Mouse (Mus musculus) thymus, postnatal 10 days (tissue): Measurements from ENCODE around the gene Golt1a.

Experiments
- DNase-seq, 2 experiments: peaks; one replicate each; pipeline ENCODE4 v3.0.0; 2021; ENCODE audit warnings: low spot score in 2 of 2

Gene Golt1a

GRCm38 (mm10) chr1:133347226-133347625 is 37.6 kb downstream of the Golt1a start:
- no peak for DNase-seq

DNA sequence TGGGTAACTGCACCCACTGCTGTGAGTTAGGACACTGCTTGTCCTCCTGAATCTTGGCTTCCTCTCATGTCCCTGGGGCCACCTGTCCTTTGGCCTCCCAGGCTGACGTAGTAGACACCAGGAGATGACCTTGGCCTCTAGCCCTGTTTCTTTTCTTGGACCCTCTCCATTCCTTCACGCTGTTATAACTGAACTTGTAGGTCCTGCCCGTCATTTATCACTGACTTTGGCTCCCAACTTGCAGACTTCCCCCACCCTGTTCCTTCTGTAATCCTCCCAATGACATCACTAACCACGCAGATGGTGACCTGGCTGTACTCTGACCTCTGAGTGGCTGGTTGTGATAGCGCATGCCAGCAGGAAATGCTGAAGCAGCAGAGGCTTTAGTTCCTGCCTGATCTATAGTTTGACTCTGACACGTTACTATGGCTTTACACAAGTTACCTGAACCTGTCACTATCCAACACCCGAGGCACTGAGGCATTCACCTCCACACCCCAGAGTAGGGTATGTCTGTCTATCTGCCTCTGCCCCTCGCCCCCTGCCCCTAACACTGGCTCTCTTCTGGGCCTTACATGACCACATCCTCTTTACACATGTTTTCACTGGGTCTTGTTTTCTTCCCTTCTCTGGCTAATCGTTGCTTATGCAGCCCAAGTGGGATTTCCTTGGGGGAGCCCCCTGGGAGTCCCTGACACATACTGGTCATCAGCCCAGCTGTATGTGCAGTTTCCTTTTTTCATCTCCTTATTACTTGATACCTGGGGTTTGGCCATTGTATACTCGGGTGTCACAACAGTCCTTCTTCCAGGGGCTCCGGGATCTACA is 38.3 kb downstream of the Golt1a start:
- DNase-seq, result no peak

DNA sequence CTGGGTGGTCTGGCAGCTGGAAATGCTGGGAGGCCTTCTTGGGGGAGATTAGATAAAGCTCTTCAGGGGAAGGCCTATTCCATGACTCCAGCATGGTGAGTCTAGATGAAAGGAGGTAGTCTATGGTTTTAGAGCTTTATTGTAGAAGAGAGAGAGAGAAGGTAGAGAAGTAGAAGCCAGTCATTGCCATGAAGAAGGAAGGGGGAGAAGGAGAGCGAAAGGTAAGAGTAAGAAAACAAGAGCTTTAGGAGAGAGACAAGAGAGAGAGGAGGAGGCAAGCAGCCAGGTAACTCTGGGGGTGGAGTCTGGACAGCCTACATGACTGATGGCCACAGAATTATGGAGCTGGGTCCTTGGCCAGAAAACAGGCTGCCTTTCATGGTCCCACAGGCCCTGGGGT is 40.6 kb downstream of the Golt1a start, which contains the start of gene Ren1:
Ren1 (plus strand) TSS at position 301 of the 400 bp plus-strand sequence.
- no peak for DNase-seq

DNA sequence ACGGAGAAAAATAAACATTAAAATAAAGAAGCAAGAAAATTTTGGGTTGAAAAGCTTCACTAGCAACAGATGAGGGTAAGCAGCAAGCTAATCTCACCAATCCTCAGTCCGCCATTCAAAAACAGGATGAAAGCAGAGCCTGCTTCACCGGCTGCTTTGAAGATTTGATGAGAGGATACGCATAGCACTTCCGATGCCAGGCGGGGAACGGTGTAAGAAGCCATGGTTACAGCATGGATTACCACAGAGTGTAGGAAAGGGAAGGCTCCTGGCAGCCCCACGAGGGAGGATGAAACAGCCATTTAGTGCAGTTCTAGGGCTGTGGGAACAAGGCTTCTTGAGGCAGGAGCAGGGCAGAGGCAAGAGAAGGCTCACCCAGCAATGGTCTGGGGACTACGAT is 42.2 kb downstream of the Golt1a start:
- no peak for DNase-seq

GRCm38 (mm10) chr1:133353371-133353809 is 43.8 kb downstream of the Golt1a start:
- DNase-seq, result peak; percentile 61 to 74

DNA sequence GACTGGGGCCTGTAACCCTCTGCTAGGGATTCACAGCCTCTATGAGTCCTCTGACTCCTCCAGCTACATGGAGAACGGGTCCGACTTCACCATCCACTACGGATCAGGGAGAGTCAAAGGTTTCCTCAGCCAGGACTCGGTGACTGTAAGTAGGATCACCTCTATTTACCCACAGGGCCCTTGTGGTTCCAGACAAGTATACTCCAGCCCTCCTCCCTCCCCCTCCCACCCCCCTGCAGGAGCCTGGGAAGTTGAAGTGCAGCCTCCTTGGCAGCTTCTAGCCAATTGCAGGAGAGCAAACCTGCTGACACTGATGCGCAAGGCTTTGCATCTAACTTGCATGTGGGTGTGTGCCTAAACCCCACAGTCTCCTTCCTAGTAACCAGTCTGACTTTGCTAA is 45.9 kb downstream of the Golt1a start:
- DNase-seq, result no peak

DNA sequence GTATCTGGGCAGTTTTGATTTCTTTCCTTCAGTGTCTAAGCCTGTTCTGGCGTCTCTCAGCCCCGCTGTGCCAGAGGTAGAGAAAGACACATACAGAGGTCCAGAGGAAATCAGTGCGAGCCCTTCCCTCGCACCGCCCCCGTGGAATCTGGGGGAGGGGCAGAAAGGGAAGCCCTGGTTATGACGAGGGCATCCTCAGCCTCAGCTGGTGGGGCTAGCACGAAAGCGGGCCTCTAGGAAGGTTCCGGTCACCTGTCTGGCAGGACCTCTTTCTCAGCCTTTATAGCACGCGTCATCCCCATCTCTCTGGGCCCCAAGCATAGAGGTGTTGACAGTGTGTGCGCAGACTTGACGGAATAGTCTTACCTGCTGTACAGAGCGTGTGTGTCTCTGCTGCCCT is 46.3 kb downstream of the Golt1a start:
- DNase-seq, result no peak

DNA sequence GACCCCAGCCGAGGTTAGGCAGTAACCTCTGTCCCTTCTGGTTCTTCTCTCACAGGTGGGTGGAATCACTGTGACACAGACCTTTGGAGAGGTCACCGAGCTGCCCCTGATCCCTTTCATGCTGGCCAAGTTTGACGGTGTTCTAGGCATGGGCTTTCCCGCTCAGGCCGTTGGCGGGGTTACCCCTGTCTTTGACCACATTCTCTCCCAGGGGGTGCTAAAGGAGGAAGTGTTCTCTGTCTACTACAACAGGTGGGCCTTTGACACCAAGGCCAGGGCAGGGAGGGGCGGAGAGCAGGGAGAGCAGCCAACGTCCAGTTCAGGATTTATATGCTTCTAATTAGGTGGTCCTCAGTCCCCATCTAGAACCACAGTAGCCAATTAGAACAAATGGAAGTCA is 46.7 kb downstream of the Golt1a start:
- no peak for DNase-seq

DNA sequence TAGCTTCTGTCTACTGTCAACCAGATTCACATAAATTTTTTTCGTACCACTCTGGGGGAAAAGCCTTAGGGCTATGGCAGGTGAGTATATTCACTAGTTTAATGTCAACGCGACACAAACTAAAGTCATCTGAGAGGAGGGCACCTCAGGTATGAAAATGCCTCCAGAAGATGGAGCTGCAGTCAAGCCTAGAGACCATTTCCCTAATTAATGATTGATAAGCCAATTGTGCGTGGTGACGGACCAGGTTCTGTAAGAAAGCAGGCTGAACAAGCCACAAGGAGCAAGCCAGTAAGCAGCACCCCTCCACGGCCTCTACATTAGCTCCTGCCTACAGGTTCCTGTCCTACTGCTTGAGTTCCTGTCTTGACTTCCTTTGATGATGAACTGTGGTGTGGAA is 51.4 kb downstream of the Golt1a start:
- DNase-seq, result no peak

GRCm38 (mm10) chr1:133362103-133362502 is 52.5 kb downstream of the Golt1a start:
- DNase-seq, result no peak

GRCm38 (mm10) chr1:133363276-133364021 is 53.8 kb downstream of the Golt1a start, which contains the start of gene Etnk2:
Gene Etnk2 (plus strand): TSS chr1:133363572.
- DNase-seq, result peak; percentile 30 to 32

GRCm38 (mm10) chr1:133364022-133364630 is 54.5 kb downstream of the Golt1a start:
- no peak for DNase-seq

- DNase-seq, result no peak
Observed at GRCm38 (mm10) chr1:133364890-133365289, 55.3 kb downstream of the Golt1a start.

DNA sequence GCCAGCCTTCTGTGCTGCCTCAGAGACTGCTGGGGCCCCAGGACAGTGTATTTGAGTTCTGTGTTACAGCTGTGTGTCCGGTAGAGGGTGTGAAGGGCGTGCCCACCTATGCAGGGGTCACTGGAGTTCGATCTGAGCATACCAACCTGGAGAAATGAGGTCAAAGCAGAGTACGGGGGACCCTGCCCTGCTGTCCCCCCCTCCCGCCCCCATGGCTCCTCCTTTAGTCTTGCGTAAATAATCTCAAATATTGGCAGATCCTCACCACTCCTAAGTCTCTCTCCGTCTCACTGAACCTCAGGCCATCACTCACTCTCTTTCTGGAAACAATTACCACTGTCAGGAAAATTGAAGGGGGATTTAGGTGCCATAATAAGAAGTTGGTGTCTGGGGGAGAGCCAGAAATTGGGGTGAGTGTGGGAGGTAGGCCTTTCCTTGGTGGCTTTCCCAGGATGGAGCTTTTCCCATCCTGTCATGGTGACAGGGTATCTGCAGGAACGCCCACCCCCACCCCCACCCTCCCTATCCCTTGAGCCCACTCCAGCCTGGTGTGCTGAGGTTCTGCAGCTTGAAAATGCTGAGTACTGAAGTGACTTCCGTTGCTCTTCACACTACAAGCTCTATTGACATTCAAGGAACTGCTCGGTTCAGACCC is 57.5 kb downstream of the Golt1a start:
- no peak for DNase-seq

DNA sequence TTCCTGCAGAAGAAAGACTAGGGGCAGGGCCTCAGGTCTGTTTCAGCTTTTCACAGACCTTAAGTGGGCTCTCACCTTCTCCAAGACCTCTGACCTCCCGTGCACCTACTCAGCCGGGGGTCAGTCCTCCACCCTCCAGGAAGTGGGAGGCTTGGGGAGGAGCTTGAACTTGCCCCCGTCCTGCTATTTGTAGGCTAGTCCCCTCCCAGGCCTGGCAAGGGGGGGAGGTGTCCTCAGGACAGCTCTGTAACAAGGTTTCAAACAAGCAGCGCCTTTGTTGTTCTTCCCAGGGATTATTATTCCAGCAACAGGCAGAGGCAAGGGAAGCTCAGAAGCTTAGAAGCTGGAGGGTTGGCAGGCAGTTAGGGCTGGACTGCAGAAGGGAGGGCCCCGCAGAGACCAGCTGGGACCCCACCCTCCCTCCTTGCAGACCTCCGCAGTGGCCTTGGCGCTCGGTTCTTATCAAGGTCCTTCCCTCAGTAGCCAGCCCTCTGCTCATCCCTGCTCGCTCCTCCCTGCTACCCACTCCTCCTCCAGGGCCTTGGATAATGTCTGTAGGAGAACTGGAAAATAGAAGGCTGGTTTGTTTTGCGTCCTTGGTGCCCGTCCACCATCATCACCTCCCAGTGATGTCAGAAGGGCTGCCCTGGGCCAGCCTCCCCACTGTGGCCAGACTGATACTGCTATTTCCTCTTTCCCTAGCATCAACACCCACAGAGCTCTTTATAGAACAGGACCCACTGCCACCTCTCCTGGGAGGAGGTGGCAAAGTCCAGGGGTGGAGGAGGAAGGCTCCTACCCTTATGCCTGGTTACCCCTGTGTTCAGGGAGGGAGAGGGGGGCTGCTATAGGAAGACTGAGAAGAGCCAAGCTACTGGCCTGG is 58.2 kb downstream of the Golt1a start:
- DNase-seq, result no peak

GRCm38 (mm10) chr1:133368644-133369043 is 59.0 kb downstream of the Golt1a start:
- no peak for DNase-seq

DNA sequence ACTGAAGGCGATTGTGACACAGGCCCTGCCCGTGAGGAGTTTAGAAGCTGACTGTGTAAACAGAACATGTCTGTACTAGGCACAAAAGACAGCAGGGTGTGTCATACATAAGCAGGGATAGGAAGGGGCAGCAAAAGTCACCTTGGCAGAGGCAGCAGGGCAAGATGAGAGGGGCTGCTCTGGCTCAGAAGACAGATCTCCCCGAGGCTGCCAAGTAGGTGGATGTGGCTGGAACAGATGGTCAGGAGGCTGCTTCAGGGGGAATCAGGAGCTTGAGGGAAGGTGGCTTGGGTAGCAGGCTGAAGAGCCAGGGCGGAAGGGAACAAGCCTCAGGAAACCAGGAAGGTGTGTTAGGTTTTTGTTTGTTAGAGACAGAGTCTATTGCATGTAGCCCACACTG is 60.8 kb downstream of the Golt1a start:
- DNase-seq, result no peak

DNA sequence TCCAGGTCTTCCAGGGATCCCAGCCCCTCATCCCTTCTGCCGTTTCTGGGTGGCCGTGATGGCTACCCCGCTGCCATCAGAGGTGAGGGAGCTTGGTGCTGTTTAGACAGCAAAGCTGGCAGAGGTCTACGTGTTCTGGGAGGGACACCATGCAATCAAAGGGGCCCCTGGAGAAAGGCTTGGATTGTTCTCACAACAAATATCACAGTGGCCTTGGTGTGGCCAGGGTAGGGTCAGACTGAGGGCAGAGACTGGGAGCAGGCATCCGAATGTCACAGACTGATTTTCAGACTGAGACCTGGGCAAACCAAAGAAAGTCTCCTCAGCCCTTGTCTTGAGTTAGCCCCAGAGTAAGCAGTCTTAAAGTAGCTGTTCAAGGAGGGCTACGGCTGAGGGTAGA is 61.8 kb downstream of the Golt1a start:
- DNase-seq, result no peak

GRCm38 (mm10) chr1:133372113-133372512 is 62.5 kb downstream of the Golt1a start:
- DNase-seq, result no peak
